Mouse (Mus musculus) adrenal gland, adult 2 months (tissue): Measurements from ENCODE around the gene 1600015I10Rik. TPM values are rescaled to one million over a fixed set of nuclear protein-coding genes. Genes with fewer than 3 reads are reported as not detected.
A peak's percentile ranks its signal among the peaks of the same experiment; 100 is the strongest.

Experiments used
- DNase-seq: peaks from one replicate; pipeline ENCODE4 v3.0.0; 2021
- polyA plus RNA-seq: library from polyadenylated mRNA; depleted of rRNA; stranded (reverse); fragments of >200 nt; gene quantifications from 2 replicates; pipeline ENCODE4 v1.2.3, GENCODE M21; 2012; rRNA removed
- total RNA-seq, 2 experiments: library from RNA; stranded (reverse); gene quantifications; 2 replicates each; pipeline ENCODE4 v1.2.3; 2021

Gene 1600015I10Rik
- total and polyA plus RNA-seq, 3 experiments: not detected

DNA sequence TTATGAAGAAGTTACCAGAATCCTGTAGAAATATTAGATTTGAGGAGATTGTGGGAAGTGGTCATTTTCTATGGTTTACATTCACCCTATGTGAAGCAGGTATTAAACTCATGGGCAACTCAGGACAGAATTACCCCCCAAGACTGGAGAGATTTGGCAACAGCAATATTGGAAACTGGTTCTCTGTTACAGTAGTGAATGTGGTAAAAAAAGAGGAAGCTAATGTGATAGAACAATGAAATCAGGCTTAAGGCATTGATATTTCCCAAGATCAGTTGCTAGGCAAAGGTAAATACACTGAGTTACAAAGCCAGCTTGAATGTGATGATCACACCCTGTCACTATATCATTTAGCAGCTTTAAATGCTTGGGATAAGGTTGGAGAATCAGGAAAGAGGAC lies 38.2 kb downstream of the 1600015I10Rik start:
- no peak for DNase-seq

GRCm38 (mm10) chr6:48974663-48975062 lies 45.0 kb downstream of the 1600015I10Rik start, which contains the start of gene Doxl2:
Gene Doxl2 (plus strand): TSS chr6:48974963.
- peak; percentile 54 for DNase-seq

GRCm38 (mm10) chr6:48979616-48980015 lies 49.9 kb downstream of the 1600015I10Rik start:
- DNase-seq: peak; percentile 34

GRCm38 (mm10) chr6:48982305-48982704 lies 52.6 kb downstream of the 1600015I10Rik start:
- DNase-seq: no peak

Other genes with a start within 250 kb of the 1600015I10Rik start
- 10 to 100 TPM; 40.3 to 50.9 TPM for gene Gimap4, start 245.3 kb upstream of the 1600015I10Rik start, total RNA-seq
- gene Gimap4, start 245.3 kb upstream of the 1600015I10Rik start, polyA plus RNA-seq: 7.8 and 8.2 TPM in 2 replicates
- 10 to 100 TPM; 50.7 to 66.4 TPM for gene Gimap6, start 221.7 kb upstream of the 1600015I10Rik start, total RNA-seq
- gene Gimap6, start 221.7 kb upstream of the 1600015I10Rik start, polyA plus RNA-seq: 4.5 and 4.9 TPM in 2 replicates
- 10 to 100 TPM in 1 of 2 experiments, 1 to 10 TPM in 1; 6.9 to 11.5 TPM for gene Gm28053, start 211.3 kb upstream of the 1600015I10Rik start, total RNA-seq
- gene Gm28053, start 211.3 kb upstream of the 1600015I10Rik start, polyA plus RNA-seq: not detected in 2 replicates
- gene Gimap7, start 211.3 kb upstream of the 1600015I10Rik start, total RNA-seq: under 1 TPM; 0.37 to 0.66 TPM
- 0.08 TPM in 1 of 2 replicates, not detected in the other for gene Gimap7, start 211.3 kb upstream of the 1600015I10Rik start, polyA plus RNA-seq
- 10 to 100 TPM in 1 of 2 experiments, 1 to 10 TPM in 1; 7.9 to 12.0 TPM for gene Gimap1, start 190.8 kb upstream of the 1600015I10Rik start, total RNA-seq
- 6.5 and 8.2 TPM in 2 replicates for gene Gimap1, start 190.8 kb upstream of the 1600015I10Rik start, polyA plus RNA-seq
- gene Gimap5, start 183.7 kb upstream of the 1600015I10Rik start, total RNA-seq: 10 to 100 TPM; 10.5 to 17.1 TPM
- 10.9 and 14.7 TPM in 2 replicates for gene Gimap5, start 183.7 kb upstream of the 1600015I10Rik start, polyA plus RNA-seq
- 10 to 100 TPM in 1 of 2 experiments, 1 to 10 TPM in 1; 5.2 to 10.3 TPM for gene Gimap3, start 159.0 kb upstream of the 1600015I10Rik start, total RNA-seq
- 1.5 TPM in 2 replicates for gene Gimap3, start 159.0 kb upstream of the 1600015I10Rik start, polyA plus RNA-seq
- 100 to 1,000 TPM; 303 to 381 TPM for gene Tmem176a, start 89.0 kb upstream of the 1600015I10Rik start, total RNA-seq
- gene Tmem176a, start 89.0 kb upstream of the 1600015I10Rik start, polyA plus RNA-seq: 314 and 406 TPM in 2 replicates
- 100 to 1,000 TPM; 608 to 699 TPM for gene Tmem176b, start 88.4 kb upstream of the 1600015I10Rik start, total RNA-seq
- gene Tmem176b, start 88.4 kb upstream of the 1600015I10Rik start, polyA plus RNA-seq: 591 and 724 TPM in 2 replicates
- gene Aoc1, start 57.0 kb upstream of the 1600015I10Rik start, total RNA-seq: not detected
- not detected in 2 replicates for gene Aoc1, start 57.0 kb upstream of the 1600015I10Rik start, polyA plus RNA-seq
- not detected for gene Doxl2, start 45.1 kb downstream of the 1600015I10Rik start, total RNA-seq
- gene Doxl2, start 45.1 kb downstream of the 1600015I10Rik start, polyA plus RNA-seq: not detected in 2 replicates
- gene Svs1, start 57.0 kb downstream of the 1600015I10Rik start, total RNA-seq: not detected
- not detected in 2 replicates for gene Svs1, start 57.0 kb downstream of the 1600015I10Rik start, polyA plus RNA-seq
- gene Gpnmb, start 106.7 kb downstream of the 1600015I10Rik start, total RNA-seq: under 1 TPM; 0.79 to 0.86 TPM
- gene Gpnmb, start 106.7 kb downstream of the 1600015I10Rik start, polyA plus RNA-seq: 0.65 and 1.3 TPM in 2 replicates
- gene Malsu1, start 143.9 kb downstream of the 1600015I10Rik start, total RNA-seq: 10 to 100 TPM; 35.4 to 42.3 TPM
- gene Malsu1, start 143.9 kb downstream of the 1600015I10Rik start, polyA plus RNA-seq: 30.6 and 55.1 TPM in 2 replicates